In genomic region chr16:36790166-36790565, GRCm38 (mm10) we compare ENCODE assay signal across 18 mouse cellular contexts. TPM values are rescaled to one million over a fixed set of nuclear protein-coding genes. Genes with fewer than 3 reads are reported as not detected.
"Had no signal": no experiment of that assay in that cellular context is flagged by ENCODE, and none has a peak within 500 bp of the region (broad histone marks: within the 10 kb centered on the region; RNA-seq: fewer than 3 reads in every experiment).

No protein-coding gene starts in this region.

- H3K36me3 ChIP-seq: midbrain, embryonic 10.5 days; midbrain, embryonic 12.5 days; neural tube, embryonic 13.5 days; neural tube, embryonic 15.5 days had no signal

- H3K27ac ChIP-seq: midbrain, embryonic 10.5 days; midbrain, embryonic 12.5 days; neural tube, embryonic 13.5 days; neural tube, embryonic 15.5 days had no signal

- H3K4me1 ChIP-seq: midbrain, embryonic 10.5 days; midbrain, embryonic 12.5 days; neural tube, embryonic 13.5 days; neural tube, embryonic 15.5 days had no signal

- H3K9me3 ChIP-seq: midbrain, embryonic 10.5 days; neural tube, embryonic 13.5 days; neural tube, embryonic 15.5 days had no signal

- H3K4me2 ChIP-seq: lung, embryonic 14.5 days; midbrain, embryonic 12.5 days; neural tube, embryonic 13.5 days; neural tube, embryonic 15.5 days had no signal

- ATAC-seq: midbrain, embryonic 16.5 days had no signal

- DNase-seq: lung, embryonic 14.5 days; lung, postnatal 10 days; lung, postnatal 4 days; midbrain, embryonic 14.5 days; retina, postnatal 1 day; right cerebral cortex, adult 18-20 months; right cerebral cortex, postnatal 25 days; right cerebral cortex, postnatal 4 days; spleen, adult 18-20 months; thymus, adult 18-20 months; thymus, postnatal 14 days; thymus, postnatal 36 days had no signal

- H3K27me3 ChIP-seq: midbrain, embryonic 12.5 days; neural tube, embryonic 13.5 days; neural tube, embryonic 15.5 days had no signal

- H3K4me3 ChIP-seq: midbrain, embryonic 10.5 days; midbrain, embryonic 12.5 days; myocyte; neural tube, embryonic 13.5 days; neural tube, embryonic 15.5 days had no signal

- H3K9ac ChIP-seq: lung, embryonic 14.5 days; midbrain, embryonic 12.5 days; neural tube, embryonic 13.5 days; neural tube, embryonic 15.5 days had no signal

RNA-seq across cellular contexts. Expression of gene Slc15a2, which starts 5.4 kb away (rescaled TPM):
- polyA plus RNA-seq: myocyte had no signal
